Mouse (Mus musculus): ENCODE data around the gene Blmh.
"Not testable (repeated sequence)": the region's sequence is repeated elsewhere in the genome, so short reads cannot be mapped to it uniquely, and the experiment has no call there.

Blmh gene

GRCm38 (mm10) chr11:76920607-76921006 is 4.0 kb upstream of the Blmh start:
- no peak for DNase-seq

DNA sequence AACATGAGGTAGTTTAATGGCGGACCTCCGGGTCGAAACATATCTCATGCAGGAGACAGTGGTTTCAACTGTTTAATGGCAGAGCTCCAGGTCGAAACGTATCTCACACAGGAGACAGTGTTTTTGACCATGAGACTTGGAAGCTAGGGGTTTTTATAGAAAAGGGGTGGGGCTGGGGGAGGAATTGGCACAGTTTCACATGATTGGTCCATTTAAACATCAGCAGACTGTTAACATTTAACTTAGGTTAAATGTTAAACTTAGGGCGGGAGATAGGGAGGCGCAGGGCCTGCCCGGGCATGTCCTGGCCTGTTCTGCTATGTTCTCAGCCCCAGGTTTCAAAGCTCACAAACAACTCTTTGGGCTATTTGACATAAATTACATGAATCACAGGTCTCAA is 4.0 kb downstream of the Blmh start:
- not testable (repeated sequence) for DNase-seq

DNA sequence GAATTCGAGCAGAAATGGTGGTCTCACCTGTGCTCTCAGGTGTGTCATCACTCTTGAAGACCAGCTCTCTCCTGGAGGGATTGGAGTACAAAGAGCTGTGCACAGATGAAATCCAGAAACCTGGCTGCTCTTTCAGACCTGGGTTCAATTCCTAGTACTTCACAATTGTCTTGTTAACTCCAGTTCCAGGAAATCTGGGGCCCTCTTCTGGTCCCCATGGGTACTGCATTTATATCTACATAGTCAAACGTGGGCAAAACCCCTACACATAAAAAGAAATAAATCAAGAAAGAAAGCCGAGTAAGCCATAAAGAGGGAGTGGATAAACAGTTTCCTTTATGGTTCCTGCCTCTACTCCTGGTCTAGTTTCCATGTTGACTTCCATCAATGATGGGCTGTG is 8.6 kb downstream of the Blmh start:
- no peak for DNase-seq

DNA sequence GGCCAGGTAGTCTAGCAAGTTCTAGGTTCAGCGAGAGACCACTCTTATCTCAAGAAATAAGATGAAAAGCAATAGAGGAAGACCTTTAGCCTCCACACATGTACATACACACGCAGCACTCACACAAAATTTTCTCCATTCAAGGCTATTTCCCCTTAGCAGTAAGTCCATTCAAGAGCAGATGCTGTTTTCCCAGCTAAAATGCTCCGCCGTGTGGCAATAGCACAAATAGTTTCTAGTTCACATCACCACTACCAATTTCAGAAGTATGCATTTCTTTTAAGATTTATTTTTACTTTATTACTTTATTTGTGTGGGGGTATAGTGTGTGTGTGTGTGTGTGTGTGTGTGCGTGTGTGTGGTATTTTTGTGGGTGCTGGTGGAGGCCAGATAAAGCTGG is 12.0 kb downstream of the Blmh start:
- DNase-seq, result no peak

DNA sequence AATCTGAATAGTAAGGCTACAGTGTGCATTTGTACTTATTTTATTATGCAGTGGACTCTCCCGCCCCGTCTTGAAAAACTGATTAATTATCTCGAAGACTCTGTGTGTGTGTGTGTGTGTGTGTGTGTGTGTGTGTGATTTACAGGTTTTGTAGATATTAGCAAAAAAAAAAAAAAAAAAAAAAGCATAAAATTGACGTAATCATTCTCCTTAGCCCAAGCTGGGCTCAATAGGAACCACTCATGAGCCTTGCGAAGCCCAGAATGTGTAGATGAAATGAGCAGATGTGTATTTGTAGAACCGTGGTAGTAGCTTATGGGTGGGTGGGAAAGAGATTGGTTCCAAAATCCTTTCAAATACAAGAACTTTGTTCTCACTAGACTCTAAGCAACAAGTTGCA is 20.2 kb downstream of the Blmh start:
- DNase-seq, result no peak

DNA sequence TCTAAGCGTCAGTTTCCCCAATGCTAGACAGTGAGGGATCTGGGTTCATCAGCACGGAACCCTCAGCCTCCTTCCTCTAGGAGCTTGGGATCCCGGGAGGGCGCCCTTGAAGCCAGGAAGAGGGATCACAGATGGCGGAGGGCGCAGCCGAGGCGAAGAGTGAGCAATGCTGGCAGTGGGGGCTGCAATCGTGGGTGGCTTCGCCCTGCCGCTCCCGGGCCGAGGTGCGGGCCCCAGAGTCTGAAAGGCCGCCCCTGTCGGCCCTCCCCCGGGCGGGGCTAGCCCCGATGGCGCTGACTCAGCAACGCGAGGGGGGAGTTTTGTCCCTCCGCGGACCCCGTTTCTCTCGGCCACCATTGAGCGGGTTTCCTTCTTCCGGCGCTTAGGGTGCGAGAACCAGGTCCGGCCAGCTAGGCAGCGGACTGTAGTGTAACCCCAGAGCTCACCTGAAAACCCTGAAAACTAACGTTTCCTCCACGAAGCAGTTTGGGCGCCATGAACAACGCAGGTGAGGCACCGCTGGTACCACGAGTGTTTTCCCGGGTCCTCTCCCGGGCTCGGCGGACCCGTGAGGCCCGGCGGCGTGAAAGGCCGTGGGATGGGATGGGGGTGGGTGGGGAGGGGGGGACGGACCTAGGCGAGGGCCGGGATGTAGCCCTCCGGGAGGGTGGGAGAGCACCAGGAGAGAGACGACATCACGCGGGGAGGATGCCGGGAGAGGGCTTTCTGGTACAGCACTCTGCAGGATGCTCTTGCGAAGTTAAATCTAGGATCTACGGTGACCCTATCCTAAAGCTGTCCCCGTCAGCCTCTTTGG is 21.0 kb downstream of the Blmh start:
- peak; percentile 92 for DNase-seq

DNA sequence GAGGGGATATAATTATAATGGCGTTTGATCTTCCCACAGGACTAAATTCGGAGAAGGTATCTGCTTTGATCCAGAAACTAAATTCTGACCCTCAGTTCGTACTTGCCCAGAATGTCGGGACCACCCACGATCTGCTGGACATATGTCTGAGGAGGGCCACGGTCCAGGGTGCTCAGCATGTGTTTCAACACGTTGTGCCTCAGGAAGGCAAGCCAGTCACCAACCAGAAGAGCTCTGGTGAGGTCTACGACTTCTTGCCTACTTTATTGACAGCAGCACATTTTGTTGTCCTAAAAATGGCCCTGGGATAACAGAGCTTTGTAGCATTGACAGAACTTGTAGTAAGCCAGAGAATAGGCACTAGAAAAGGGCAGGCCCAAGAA is 21.6 kb downstream of the Blmh start:
- peak; percentile 33 for DNase-seq

GRCm38 (mm10) chr11:76953536-76953935 is 28.9 kb downstream of the Blmh start:
- no peak for DNase-seq

DNA sequence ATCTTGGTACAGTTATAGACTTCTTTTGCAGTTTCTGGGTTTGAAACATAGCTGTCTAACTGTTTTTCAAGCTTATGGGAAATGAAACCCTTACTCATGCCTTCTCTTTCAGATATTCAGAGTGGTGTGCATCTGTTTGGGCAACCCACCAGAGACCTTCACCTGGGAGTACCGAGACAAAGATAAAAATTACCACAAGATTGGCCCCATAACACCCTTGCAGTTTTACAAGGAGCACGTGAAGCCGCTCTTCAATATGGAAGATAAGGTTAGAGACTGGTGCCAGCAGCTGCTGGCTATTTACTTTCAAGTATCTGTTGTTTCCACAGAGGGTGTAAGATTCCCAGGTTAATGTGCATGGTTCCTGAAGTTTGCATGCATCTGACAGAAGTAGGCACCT is 41.1 kb downstream of the Blmh start:
- no peak for DNase-seq

DNA sequence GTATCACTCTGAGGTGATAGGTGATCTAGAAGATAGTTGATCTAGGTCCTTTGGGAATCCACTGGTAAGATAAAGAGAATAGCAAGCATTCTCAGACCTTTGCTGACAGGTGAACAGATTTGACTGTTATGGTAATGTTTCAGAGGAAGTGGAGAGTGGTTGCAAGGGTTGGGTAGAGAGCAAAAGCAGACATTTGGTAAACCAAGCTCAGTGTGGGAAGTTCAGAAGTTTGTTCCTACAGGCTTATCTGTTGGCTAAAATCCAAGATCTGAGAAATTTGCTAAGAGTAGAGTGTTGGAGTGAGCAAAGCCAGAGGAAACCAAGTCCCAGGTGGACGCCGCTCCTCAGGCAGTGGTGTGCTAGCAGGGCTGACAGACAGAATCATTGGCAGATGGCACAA is 45.7 kb downstream of the Blmh start:
- DNase-seq, result no peak

- no peak for DNase-seq
Measured at GRCm38 (mm10) chr11:76974680-76975319, 50.2 kb downstream of the Blmh start.

DNA sequence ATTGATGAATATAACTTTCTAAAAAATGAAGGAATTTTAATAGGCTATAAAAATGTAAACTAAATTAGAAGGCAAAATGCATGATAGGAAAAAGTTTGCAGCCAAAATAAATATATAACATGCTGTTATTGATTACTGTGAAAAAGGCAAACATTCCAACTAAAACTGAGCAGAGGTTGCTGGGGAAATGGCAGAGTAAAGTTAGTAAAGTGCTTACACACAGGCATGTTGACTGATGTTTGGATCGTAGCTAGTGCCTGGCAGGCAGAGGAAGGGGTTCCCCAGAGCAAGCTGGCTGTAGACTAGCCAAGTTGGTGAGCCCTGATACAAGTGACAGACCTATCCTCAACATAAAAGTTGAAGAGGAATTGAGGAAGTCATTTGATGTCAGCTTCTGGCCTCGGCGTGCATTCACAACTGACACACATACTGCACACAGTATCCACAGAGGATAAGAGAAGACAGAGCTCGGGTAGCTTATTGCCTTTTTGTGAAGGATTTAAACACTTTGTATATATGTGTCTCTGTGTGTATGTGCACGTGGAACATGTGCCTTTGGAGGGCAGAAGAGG is 57.0 kb downstream of the Blmh start:
- DNase-seq, result no peak

GRCm38 (mm10) chr11:76982415-76982814 is 57.8 kb downstream of the Blmh start:
- DNase-seq, result no peak

DNA sequence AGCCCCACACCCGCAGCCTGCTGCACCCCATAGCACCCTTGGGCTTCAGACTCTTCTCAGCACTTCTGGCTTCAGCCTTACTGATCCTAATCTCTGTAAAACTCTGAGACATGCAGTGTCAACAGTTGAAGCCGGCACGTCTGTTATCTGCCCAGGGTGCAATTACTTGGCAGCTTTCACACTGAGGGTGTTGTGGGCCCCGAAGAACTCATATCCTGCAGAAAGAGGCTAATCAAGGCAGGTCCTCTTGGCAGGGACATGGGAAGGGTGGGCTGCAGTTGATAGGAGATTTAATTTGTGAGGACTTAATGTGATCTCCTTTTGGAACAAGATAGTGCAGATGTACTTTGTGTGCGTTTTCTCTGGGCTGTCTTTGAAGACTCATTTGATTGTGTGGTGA is 59.0 kb downstream of the Blmh start:
- DNase-seq, result no peak

- DNase-seq, result no peak
Measured at GRCm38 (mm10) chr11:76984173-76984572, 59.6 kb downstream of the Blmh start.

- no peak for DNase-seq
Measured at GRCm38 (mm10) chr11:76990839-76991238, 66.2 kb downstream of the Blmh start.

DNA sequence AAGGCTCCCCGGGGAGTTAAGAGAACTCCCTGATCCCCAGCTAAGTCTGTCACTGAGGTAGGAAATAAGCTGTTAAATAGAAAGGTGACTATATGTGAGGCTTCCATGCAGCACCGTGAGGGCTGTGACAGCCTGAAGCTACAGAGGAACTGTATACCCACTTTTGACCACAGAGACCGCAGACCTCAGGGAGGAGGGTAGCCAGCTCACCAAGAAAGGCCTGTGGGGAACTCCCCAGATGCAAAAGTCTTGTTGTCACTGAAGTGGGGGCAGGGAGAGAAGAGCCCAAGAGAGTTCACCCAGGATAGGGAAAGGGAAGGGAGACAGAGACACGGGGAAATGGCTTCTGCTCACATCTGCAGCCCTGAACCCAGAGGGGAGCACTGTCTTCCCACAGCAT is 68.3 kb downstream of the Blmh start:
- no peak for DNase-seq

GRCm38 (mm10) chr11:76995966-76996672 is 71.5 kb downstream of the Blmh start:
- DNase-seq, result no peak

DNA sequence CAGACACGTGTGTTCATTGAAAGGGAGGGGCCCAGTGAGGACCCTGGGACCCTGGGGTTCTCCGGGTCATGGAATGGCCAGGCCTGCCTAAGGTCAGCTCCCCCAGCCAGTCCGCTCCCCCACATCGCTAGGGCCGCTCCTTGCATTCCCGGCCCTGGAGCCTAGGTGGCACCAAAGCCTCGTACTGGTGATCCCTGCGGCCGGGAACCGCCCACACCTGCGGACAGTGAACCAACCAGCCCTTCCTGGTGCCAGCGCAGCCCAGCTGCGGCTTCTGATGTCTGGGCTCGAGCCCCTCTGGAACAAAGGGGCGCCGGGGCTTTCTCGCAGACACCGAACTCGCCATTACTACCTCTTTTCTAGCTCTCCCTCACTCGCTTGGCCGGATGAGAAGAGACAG is 72.7 kb downstream of the Blmh start:
- DNase-seq, result peak; percentile 66

DNA sequence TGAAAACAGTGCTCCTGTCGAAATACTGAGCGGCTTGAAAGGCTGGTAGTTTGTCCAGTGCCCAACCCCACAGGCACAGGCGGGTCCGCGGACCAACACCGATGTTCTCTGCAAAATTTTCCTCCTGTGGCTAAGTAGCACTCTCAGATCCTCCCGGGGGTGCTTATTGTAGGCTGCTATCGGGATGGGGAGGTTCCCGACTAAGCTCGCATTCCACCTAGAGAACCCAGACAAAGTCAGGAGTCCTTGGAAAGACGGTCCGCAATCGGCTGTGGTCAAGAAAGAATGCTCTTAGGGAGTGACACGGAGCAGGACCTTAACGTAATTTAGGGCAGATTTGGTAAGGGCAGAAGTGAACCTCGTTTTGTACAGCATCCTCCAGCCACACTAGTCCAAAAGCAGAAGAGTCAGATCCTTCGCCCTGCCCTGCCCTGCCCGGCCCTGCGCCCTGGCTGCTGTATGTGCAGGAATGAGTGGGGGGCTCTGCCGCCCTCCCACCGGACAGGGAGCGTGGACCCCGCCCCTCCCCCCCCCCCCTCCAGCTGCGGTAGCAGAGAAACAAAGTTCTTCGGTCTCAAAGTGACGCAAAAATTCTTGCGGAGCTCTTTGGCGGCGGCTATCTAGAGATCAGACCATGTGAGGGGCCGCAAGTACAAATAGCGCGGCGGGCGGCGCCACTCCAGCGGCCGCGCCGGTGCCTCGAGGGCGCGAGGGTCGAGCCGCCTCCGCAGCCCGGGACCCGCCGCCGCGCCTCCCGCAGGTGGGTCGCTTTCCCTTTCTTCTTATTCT is 73.5 kb downstream of the Blmh start, which contains the start of gene Slc6a4:
Slc6a4 (plus strand) TSS at position 688 of the 789 bp plus-strand sequence.
- no peak for DNase-seq

DNA sequence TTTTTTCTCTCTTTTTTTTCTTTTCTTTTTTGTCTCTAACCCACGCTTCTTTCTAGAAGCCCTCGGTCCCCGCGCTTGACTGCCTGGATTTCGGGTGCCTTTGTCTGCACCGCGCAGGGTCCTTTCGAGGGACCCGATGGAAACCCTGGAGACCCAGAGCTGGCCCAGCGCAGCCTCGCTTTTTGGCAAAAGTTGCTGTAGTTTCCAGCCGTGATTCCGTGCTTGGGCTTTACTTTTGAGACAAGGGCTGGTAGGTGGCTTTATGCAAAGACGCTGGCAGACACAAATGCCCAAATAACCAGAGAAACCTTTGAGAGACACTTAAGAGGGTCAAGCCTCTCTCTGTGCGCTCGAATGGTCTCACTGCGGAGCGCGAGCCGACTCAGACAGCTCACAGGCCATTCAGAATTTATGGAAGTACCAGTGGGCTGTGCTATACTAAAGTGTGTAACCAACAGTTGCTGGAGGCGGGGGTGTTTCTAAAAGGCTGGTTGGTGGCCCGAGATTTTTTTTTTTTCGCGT is 74.2 kb downstream of the Blmh start:
- DNase-seq, result no peak

DNA sequence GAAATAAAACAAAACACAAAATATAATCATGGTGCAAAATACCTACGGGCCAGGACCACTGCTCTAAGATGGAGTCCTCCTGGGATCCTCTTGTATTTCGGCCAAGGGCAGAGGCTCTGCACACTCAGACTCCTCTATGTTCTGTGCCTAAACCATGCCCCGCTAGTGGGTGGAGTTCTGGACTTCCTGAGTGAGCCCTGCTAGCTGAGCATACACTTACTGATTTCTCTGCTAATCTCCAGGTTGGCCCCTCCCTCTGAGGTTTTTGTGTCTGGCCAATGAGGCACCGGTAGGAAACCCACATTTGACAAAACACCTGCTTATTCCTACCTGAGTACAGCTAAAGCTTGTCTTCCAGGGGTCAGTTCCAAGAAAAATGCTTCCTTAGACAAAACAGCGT is 76.1 kb downstream of the Blmh start:
- no peak for DNase-seq

DNA sequence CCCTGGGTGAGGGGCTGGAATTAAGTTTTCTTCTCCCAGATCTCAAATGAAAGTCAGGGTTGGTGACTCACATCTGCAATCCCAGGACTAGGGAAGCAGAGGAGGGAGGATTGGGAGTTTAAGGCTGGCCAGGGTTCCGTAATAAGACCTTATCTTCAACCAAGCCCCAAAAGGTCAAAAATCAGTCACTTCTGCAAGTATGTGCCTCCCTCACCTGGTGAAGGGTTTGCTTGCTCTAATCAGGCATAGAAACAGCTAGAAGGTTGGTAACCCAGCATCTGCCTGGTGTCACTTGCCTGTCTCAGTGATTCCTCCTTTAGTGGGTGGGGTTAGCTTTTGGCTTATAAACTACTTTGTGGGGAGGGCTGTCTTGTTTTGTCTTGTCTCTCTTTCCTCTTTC is 77.8 kb downstream of the Blmh start:
- DNase-seq, result no peak

Data from cerebellum, adult 9-10 months (tissue).